Mouse (Mus musculus): ENCODE measurements at regions not wholly inside any gene's neighbourhood (a gene's known extent, or its start where the extent isn't known, plus 50 kb on each side); places are given as distances from the start of the nearest gene placed in this dataset.
A peak's percentile ranks its signal among the peaks of the same experiment; 100 is the strongest.

DNA sequence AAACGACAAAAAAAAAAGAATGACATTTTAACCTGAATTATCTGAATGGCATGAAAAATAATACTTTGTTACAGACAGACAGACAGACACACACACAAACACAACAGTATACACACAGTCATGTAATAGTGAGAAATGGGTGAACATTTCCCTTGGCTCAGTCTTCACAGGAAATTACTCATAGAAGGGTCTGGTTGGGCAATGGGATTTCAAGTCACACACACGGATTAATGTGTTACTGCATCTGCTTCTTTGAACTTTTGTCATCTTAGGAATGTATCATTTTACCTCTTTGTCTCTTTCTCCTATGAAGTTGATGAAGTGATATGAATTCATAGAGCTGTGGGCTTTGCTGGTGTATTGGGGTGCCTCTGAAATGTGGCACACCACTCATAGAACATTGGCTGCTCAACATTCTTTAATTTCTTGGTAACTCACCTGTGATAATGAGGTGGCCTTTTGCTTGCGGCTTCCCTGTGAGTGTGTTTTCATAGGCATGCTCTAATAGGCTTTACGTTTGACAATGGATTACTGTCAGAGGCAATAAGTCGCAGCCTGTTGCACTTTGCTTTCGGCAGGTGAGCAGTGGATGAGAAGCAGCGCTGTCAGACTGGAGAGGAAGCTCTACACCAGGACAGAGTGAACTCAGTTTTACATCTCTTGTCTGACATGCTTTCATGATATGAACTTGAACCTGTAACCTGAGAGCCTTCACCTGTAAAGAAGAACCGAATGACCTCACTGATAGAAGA lies 158.0 kb upstream of the Flrt2 start:
- DNase-seq (ENCODE audit: low spot score in 2 of 2) = no peak
- intact Hi-C loops (cut with DNase I) = no loop called here

DNA sequence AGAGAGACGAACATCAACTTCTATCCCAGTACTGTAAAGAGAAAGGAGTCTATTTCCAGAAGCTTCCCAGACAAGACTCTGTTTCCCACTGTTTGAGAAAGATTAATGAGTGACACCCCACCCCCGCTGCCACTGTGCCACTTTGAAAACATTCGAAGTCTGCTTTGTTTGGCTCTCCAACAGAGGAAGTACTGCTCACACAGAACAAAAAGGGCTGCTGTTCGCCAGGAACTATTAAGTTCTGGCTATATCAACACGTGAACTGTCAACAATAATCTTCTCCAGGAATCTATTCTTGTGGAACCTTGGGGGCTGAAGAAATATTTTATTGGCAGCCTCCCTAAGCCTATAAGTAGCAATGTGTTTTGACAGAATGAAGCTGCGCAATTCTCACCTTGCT lies 144.7 kb upstream of the Flrt2 start:
- intact Hi-C loops (cut with DNase I) = no loop called here
- DNase-seq (ENCODE audit: low spot score in 2 of 2) = peak in 1 of 2 experiments; percentile 8

DNA sequence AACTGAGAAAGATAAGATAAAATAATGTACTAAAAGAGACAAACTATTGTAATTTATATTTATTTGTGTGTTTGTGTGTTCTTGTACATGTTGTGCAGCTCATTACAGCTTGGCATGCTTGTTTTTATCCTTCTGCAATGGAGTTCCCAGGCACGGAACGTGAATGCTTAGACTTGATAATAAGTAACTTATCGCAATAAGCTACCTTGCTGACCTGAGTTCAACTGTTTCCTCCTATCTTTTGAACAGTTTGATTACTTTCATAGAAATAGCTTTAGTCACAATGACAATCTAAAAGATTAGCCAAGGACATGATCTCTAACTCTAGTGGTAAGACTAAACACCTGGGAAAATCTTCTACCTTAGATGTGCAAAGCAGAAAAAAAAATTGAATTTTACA lies 138.9 kb upstream of the Flrt2 start:
- no peak for DNase-seq (ENCODE audit: low spot score in 2 of 2)
- intact Hi-C loops (cut with DNase I) = no loop called here

DNA sequence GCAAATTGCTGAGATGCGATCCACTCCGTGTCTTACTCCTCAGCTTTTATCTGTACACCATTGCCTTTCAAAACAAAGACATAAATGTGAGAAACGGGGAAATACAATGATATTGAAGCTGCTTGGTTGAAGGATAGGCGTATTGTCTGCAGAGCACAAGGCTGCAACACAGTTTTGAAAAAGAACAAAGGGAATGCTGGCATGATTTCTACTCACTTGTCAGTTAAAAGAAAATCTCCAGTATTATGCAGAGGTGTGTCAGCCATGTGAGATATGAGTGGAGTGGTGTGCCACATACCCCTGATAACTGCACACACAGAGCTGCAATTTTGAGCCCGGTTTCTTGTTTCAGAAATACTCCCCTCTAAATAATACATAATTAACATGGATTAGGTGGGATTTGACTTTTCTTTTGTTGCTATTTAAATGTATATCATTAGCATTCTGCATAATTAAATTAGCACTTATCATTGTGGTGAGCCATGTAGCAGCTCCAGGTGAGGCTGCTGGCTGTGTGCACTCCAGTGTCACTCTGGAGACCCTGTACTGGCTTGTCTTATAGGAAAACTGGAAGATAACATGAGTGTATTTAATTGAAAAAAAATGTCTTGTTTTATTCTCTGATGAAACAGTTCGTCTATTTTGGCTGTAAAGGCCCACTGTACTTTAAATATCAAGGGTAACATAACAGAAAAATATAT lies 133.2 kb upstream of the Flrt2 start:
- DNase-seq (ENCODE audit: low spot score in 2 of 2) = no peak
- intact Hi-C loops (cut with DNase I) = no loop called here

DNA sequence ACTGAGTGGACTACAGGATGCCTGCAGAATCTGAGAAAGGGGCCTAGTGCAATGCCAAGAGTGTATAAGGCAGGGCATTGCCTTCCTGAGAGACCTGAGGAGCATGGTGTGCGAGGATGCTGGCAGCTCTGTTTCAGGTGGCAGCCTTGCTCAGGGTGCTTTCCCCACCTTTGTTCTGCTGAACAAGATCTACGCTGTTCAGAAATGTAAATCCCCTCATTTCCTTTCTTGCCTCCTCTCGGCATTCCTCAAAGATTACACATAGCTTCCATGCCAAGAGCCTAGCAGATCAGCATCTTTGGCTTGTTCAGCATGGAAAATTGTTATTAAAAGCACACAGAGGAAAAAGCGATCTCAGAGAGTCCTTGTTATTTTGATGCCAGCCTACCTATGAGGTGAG lies 128.6 kb upstream of the Flrt2 start:
- intact Hi-C loops (cut with DNase I) = no loop called here
- no peak for DNase-seq (ENCODE audit: low spot score in 2 of 2)

DNA sequence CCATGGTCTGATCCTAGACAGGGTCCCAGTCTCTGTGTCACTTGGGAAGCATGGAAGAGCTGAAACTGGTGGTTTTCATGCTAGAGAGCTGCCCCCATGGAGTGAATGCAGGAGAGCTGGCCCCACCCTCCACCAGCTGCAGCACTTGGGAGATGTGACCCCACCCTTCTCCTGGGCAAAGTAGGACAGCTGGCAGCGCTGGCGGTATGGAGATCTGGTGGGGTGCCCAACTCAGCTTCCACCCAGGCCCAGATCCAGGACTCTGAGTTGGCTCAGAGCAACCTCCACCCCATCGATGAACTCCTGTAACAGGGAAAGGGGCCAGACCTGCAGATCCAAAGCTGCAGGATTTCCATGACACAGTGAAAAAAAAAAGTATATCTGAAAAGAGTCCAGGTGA lies 115.3 kb upstream of the Flrt2 start:
- intact Hi-C loops (cut with DNase I) = no loop called here

DNA sequence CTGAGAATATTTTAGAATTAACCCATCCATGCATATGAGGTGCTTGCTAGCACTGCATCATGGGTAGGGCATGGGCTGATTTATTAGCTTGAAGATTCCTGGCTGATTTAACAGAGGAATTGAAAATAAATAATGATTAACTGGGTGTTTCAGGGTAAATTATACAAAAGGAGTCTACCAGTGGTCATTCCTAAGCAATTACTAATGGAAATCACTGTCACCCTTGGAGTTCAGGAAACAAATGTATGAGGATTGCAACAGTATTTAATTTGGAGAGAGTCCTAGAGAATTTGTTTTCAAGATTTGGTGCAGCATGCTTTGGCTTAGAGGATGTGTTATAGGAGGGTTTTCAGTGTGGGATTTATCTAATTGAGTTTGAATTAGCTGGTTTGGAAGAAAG lies 103.0 kb upstream of the Flrt2 start:
- intact Hi-C loops (cut with DNase I) = no loop called here
- DNase-seq (ENCODE audit: low spot score in 2 of 2) = no peak

More for the DNA sequence above, 115.3 kb upstream of the Flrt2 start:
- no peak for DNase-seq (ENCODE audit: low spot score in 2 of 2)

DNA sequence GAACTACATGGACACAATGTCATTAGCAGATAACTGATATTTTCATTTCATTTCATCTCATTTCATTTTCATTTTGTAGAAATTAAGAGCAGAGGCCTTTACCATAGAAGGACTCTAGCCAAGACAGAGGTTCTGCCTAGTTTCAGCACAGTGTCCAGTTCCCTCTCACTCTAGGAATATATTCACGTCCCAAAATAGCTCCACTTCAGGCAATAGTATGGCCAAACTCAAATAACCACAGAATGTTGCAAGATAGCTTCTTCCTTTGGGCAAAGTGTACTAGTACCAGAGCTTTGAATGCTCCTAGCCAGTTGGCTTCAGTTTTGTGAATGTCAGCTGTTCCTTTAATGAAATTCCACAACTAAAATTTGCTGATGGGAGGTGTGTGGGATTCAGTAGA lies 72.7 kb upstream of the Flrt2 start:
- intact Hi-C loops (cut with DNase I) = no loop called here
- DNase-seq (ENCODE audit: low spot score in 2 of 2) = no peak

DNA sequence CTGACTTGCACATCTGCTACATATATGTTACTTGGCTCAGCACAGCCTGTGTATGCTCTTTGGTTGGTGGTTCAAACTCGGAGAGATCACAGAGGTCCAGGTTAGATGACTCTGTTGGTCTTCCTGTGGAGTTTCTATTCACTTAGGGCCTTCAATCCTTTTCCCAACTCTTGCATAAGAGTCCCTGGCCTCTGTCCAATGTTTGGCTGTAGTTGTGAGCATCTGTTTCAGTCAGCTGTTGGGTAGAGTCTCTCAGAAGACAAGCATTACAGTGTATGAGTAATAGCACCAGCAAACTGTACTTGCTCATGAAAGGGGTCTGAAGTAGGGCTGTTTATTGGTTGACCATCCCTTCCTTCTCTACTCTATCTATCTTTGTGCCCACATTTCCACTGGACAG lies 61.0 kb upstream of the Flrt2 start:
- intact Hi-C loops (cut with DNase I) = no loop called here
- DNase-seq (ENCODE audit: low spot score in 2 of 2) = peak; percentile 30 to 73

DNA sequence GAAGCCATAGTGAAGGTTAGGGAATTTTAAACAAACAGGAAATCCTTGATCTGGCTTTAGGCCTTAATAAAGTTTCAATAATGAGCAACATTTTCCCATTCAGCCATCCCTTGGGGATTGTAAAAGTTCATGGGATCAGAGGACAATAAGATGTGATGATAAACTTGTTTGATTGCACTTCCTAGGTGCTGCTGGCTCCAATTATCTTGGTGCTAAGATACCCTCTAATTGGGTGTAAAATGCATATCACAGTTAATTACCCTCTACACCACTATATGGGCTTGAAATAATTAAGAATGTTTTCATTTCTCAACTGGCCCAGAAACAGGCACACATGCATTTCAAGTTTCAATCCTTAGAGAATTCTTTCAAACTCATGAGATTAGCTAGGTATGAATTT lies 55.4 kb upstream of the Flrt2 start:
- no peak for DNase-seq (ENCODE audit: low spot score in 2 of 2)
- intact Hi-C loops (cut with DNase I) = no loop called here

DNA sequence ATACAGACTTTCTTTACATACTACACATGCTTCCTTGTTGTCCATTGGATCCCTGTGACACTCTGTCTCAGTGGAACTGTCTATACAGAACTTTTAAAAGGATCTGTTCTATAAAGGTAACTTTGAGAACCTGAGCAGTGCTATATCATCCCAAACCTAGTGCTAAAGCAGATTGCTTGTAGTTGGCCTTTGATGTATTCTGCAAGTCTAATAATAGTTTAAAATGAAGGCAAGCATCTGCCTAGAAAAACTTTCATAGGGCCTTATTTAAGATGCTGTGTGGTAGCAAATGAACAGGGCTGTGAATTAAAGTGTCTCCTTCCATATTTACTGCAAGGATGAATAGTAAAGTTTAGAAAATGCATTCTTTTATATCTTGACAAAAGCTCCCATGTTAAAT lies 52.1 kb upstream of the Flrt2 start:
- intact Hi-C loops (cut with DNase I) = no loop called here
- peak in 1 of 2 experiments; percentile 24 for DNase-seq (ENCODE audit: low spot score in 2 of 2)

DNA sequence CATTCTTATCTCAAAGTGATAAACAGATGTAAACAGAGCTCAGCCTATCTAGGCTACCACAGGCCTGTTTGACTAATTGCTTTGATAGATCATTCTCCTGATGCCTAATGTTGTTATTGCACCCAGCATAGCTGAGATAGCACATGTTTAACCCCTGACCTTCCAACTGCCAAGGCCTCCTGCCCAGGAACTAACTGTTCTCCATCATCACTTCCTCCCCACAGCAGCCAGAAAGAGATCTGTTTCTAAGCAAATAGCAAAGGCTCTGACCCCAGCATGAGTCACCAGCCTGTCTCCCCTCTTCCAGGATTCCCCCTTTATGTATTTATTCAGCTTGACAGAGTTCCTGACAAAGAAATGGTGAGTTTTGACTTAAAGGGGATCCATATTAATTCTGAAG lies 50.4 kb upstream of the Flrt2 start:
- no peak for DNase-seq (ENCODE audit: low spot score in 2 of 2)
- intact Hi-C loops (cut with DNase I) = no loop called here

All from left cerebral cortex, postnatal 25 days (tissue).